9 mouse cellular contexts compared by ENCODE assay signal in the genomic region with DNA sequence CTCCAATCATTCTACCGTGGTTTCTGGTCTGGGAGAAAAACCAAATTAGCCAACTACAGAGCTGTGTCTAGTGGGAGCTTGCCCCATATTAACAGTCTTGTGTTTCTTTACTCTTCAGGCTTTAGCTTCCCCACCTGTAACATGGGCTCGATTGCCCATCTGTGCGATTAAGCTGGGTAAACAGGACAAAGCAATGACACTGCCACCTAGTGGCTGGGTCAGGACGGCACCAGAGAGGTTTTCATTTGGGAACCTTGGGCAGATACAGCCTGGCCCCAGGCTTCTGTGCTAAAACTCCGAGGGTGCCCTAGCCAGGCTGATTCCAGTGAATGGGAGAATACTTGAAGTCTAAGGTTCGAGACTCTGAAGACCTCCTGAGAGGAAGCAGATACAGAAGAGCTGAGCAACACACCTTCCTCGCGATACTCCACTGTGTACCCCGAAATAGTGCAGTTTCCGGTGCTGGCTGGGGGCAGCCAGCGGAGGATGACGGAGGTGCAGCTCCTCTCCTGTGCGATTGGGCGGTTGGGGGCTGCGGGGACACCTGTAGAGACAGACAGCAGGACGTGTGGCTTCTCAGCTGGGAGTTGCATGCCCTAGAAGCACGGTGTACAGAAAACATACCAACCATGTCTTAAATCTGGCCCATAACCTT. TPM values are rescaled to one million over a fixed set of nuclear protein-coding genes. Genes with fewer than 3 reads are reported as not detected.
DNase-seq lines count a peak whose midpoint lies in the region; ATAC-seq lines count a peak whose summit lies in the region.
"Had no signal": no experiment of that assay in that cellular context is flagged by ENCODE, and none has a peak within 500 bp of the region (broad histone marks: within the 10 kb centered on the region; RNA-seq: fewer than 3 reads in every experiment).

No protein-coding gene starts in this region.

- peaks cover 37% of the 10 kb centered on the region for H3K36me3 ChIP-seq in hindbrain, embryonic 14.5 days (replicated peaks; ENCODE audit: control insufficient read depth, insufficient read depth)
- H3K36me3 ChIP-seq in hindbrain, embryonic 13.5 days = peaks cover 44% of the 10 kb centered on the region
- H3K36me3 ChIP-seq in embryonic facial prominence, embryonic 10.5 days (replicated peaks) = no peaks in the 10 kb centered on the region

- H3K27me3 ChIP-seq in hindbrain, embryonic 14.5 days (ENCODE audit: control insufficient read depth, insufficient read depth, low read length) = no peaks in the 10 kb centered on the region
- H3K27me3 ChIP-seq in hindbrain, embryonic 13.5 days = no peaks in the 10 kb centered on the region
- H3K27me3 ChIP-seq in embryonic facial prominence, embryonic 10.5 days (replicated peaks; ENCODE audit: low read depth, poor library complexity, severe bottlenecking) = no peaks in the 10 kb centered on the region

- no peak overlapping the region for H3K27ac ChIP-seq in hindbrain, embryonic 14.5 days
- no peak overlapping the region for H3K27ac ChIP-seq in hindbrain, embryonic 13.5 days
- H3K27ac ChIP-seq in embryonic facial prominence, embryonic 10.5 days (replicated peaks) = no peak overlapping the region
- H3K27ac ChIP-seq: macrophage had no signal

- no peak overlapping the region for H3K4me2 ChIP-seq in hindbrain, embryonic 14.5 days (replicated peaks)
- no peak overlapping the region for H3K4me2 ChIP-seq in hindbrain, embryonic 13.5 days

- peak; percentile 45 for DNase-seq in hindbrain, embryonic 14.5 days (ENCODE audit: low spot score)
- DNase-seq in CD8-positive naive resting alpha-beta T cell, adult 2 months (ENCODE audit: low read depth in 2 of 2, low spot score in 2 of 2) = peak; percentile 43 to 59
- peak; percentile 73 for DNase-seq in adrenal gland, postnatal 14 days
- peak; percentile 64 for DNase-seq in embryonic facial prominence, embryonic 10.5 days (ENCODE audit: low spot score)
- DNase-seq in kidney, adult 9 months = peak; percentile 75
- peak; percentile 72 for DNase-seq in thymus, postnatal 14 days

- no peak overlapping the region for H3K9ac ChIP-seq in hindbrain, embryonic 14.5 days
- H3K9ac ChIP-seq in hindbrain, embryonic 13.5 days = no peak overlapping the region

- no peak for ATAC-seq in hindbrain, embryonic 14.5 days (ENCODE audit: low FRiP score)
- ATAC-seq in hindbrain, embryonic 13.5 days (ENCODE audit: low FRiP score) = no peak
- ATAC-seq in megakaryocyte, adult 5-6 weeks (ENCODE audit: poor library complexity, severe bottlenecking) = peak; percentile 85

- no peak overlapping the region for H3K4me3 ChIP-seq in hindbrain, embryonic 14.5 days (replicated peaks; ENCODE audit: low read length)
- no peak overlapping the region for H3K4me3 ChIP-seq in hindbrain, embryonic 13.5 days
- H3K4me3 ChIP-seq in embryonic facial prominence, embryonic 10.5 days = no peak overlapping the region

- H3K9me3 ChIP-seq in hindbrain, embryonic 14.5 days (ENCODE audit: control insufficient read depth, low read length) = no peaks in the 10 kb centered on the region
- no peaks in the 10 kb centered on the region for H3K9me3 ChIP-seq in hindbrain, embryonic 13.5 days
- H3K9me3 ChIP-seq in embryonic facial prominence, embryonic 10.5 days = no peaks in the 10 kb centered on the region

- 62% methylated on average over 17 of the region's 17 CpGs for WGBS in hindbrain, embryonic 14.5 days
- 62% methylated on average over 17 of the region's 17 CpGs for WGBS in hindbrain, embryonic 13.5 days
- 62% methylated on average over 17 of the region's 17 CpGs for WGBS in embryonic facial prominence, embryonic 10.5 days

- H3K4me1 ChIP-seq in hindbrain, embryonic 14.5 days (replicated peaks; ENCODE audit: control insufficient read depth, insufficient read depth, low read length) = no peaks in the 10 kb centered on the region
- H3K4me1 ChIP-seq in hindbrain, embryonic 13.5 days (replicated peaks) = peaks cover 5% of the 10 kb centered on the region; the same call in 1 of the 2 replicates
- 0 out of 2 replicates have a peak, but pooled peaks cover 3% of the 10 kb centered on the region for H3K4me1 ChIP-seq in embryonic facial prominence, embryonic 10.5 days

RNA-seq across cellular contexts. Expression of a gene that starts 21.6 kb away (rescaled TPM):
- 24.2 and 28.5 TPM in 2 replicates for polyA plus RNA-seq in hindbrain, embryonic 14.5 days (2014; fragmentation: Nextera tagmentation; extraction: Ambion mirVana)
- 22.0 and 24.1 TPM in 2 replicates for polyA plus RNA-seq in hindbrain, embryonic 13.5 days (2015; fragmentation: Nextera tagmentation; extraction: Ambion mirVana)
- total RNA-seq in adrenal gland, postnatal 14 days (2021) = 38.2 and 40.3 TPM in 2 replicates
- polyA plus RNA-seq in embryonic facial prominence, embryonic 10.5 days (2016; fragmentation: Nextera tagmentation; extraction: Ambion mirVana) = 105 and 106 TPM in 2 replicates
- total RNA-seq in megakaryocyte, adult 5-6 weeks (2015) = 19.6 and 23.1 TPM in 2 replicates
- 34.8 and 35.9 TPM in 2 replicates for total RNA-seq in megakaryocyte, adult 5-6 weeks (2017)
